Mouse (Mus musculus): ENCODE data around the gene Gm4131. TPM values are rescaled to one million over a fixed set of nuclear protein-coding genes. Genes with fewer than 3 reads are reported as not detected.

The Gm4131 gene
- total and polyA plus RNA-seq, 2 experiments from 2014 or later: 0.22 TPM; not detected in 1

GRCm38 (mm10) chr14:62417501-62417900 is 149.2 kb downstream of the Gm4131 start:
- Histone ChIP-seq H3K9me3 (ENCODE audit: low read length) (no peaks in the 10 kb centered on the region), H3K36me3 (ENCODE audit: insufficient read depth) (no peaks in the 10 kb centered on the region), H3K9ac (no peak overlapping the region), H3K27ac (ENCODE audit: low read depth, low read length) (peak overlapping the region; percentile 37), H3K27me3 (ENCODE audit: insufficient read depth, low read length) (no peaks in the 10 kb centered on the region), H3K4me2 (ENCODE audit: low read depth) (no peak overlapping the region), H3K4me1 (ENCODE audit: insufficient read depth) (peaks cover 15% of the 10 kb centered on the region), H3K4me3 (ENCODE audit: low read depth, low read length) (no peak overlapping the region)
- TF ChIP-seq CTCF (IDR thresholded peaks at IDR 0.05; ENCODE audit: low read depth): no peak
- 61% methylated on average over 3 of the region's 3 CpGs for WGBS
- no peak for DNase-seq
- no peak for ATAC-seq

GRCm38 (mm10) chr14:62416742-62417134 is 150.0 kb downstream of the Gm4131 start:
- H3K36me3 ChIP-seq (ENCODE audit: insufficient read depth): no peaks in the 10 kb centered on the region
- no peak for TF ChIP-seq CTCF (IDR thresholded peaks at IDR 0.05; ENCODE audit: low read depth)
- H3K27me3 ChIP-seq (ENCODE audit: insufficient read depth, low read length): no peaks in the 10 kb centered on the region
- 9% methylated on average over 1 of the region's 1 CpGs for WGBS
- no peak overlapping the region for H3K4me2 ChIP-seq (ENCODE audit: low read depth)
- peak overlapping the region; percentile 81 for H3K27ac ChIP-seq (ENCODE audit: low read depth, low read length)
- no peak overlapping the region for H3K9ac ChIP-seq
- no peaks in the 10 kb centered on the region for H3K9me3 ChIP-seq (ENCODE audit: low read length)
- DNase-seq (peak; percentile 81), ATAC-seq (peak; percentile 79)
- peaks cover 15% of the 10 kb centered on the region for H3K4me1 ChIP-seq (ENCODE audit: insufficient read depth)
- no peak overlapping the region for H3K4me3 ChIP-seq (ENCODE audit: low read depth, low read length)

GRCm38 (mm10) chr14:62416007-62416741 is 150.5 kb downstream of the Gm4131 start:
- ATAC-seq (peak; percentile 90), DNase-seq (peak; percentile 88)
- Histone ChIP-seq H3K27ac (ENCODE audit: low read depth, low read length) (peak overlapping the region; percentile 81), H3K9ac (no peak overlapping the region), H3K9me3 (ENCODE audit: low read length) (no peaks in the 10 kb centered on the region), H3K27me3 (ENCODE audit: insufficient read depth, low read length) (no peaks in the 10 kb centered on the region), H3K4me2 (ENCODE audit: low read depth) (no peak overlapping the region), H3K4me3 (ENCODE audit: low read depth, low read length) (no peak overlapping the region), H3K4me1 (ENCODE audit: insufficient read depth) (peaks cover 15% of the 10 kb centered on the region), H3K36me3 (ENCODE audit: insufficient read depth) (no peaks in the 10 kb centered on the region)
- 15% methylated on average over 7 of the region's 7 CpGs for WGBS
- TF ChIP-seq CTCF (IDR thresholded peaks at IDR 0.05; ENCODE audit: low read depth): no peak

Other genes with a start within 250 kb of the Gm4131 start
- gene Gucy1b2, start 110.6 kb downstream of the Gm4131 start, total RNA-seq (2014; rRNA removed): 0.92 and 1.4 TPM in 2 replicates
- 0.64 and 0.84 TPM in 2 replicates for gene Gucy1b2, start 110.6 kb downstream of the Gm4131 start, polyA plus RNA-seq (2015; fragmentation: Nextera tagmentation; extraction: Ambion mirVana)
- gene Fam124a, start 11.2 kb downstream of the Gm4131 start, total RNA-seq (2014; rRNA removed): 41.7 and 66.4 TPM in 2 replicates
- 39.6 and 52.3 TPM in 2 replicates for gene Fam124a, start 11.2 kb downstream of the Gm4131 start, polyA plus RNA-seq (2015; fragmentation: Nextera tagmentation; extraction: Ambion mirVana)
- 0.14 TPM in 1 of 2 replicates, not detected in the other for gene Serpine3, start 96.7 kb upstream of the Gm4131 start, total RNA-seq (2014; rRNA removed)
- gene Serpine3, start 96.7 kb upstream of the Gm4131 start, polyA plus RNA-seq (2015; fragmentation: Nextera tagmentation; extraction: Ambion mirVana): 0.15 TPM in 1 of 2 replicates, not detected in the other
- 20.3 and 25.4 TPM in 2 replicates for gene Ints6, start 194.2 kb upstream of the Gm4131 start, total RNA-seq (2014; rRNA removed)
- gene Ints6, start 194.2 kb upstream of the Gm4131 start, polyA plus RNA-seq (2015; fragmentation: Nextera tagmentation; extraction: Ambion mirVana): 4.3 and 9.1 TPM in 2 replicates